Mouse (Mus musculus) heart, postnatal 0 days (tissue): ENCODE measurements around the gene Pfkfb3.

ENCODE experiments used
- CTCF ChIP-seq: IDR thresholded peaks from 2 replicates; pipeline ENCODE4 v1.5.1; 2016; ENCODE audit warnings: antibody characterized with exemption, control low read depth, low read depth
- EP300 ChIP-seq: IDR thresholded peaks from 2 replicates; pipeline ENCODE4 v1.6.1; 2016; ENCODE audit warnings: antibody characterized with exemption, low read depth

DNA sequence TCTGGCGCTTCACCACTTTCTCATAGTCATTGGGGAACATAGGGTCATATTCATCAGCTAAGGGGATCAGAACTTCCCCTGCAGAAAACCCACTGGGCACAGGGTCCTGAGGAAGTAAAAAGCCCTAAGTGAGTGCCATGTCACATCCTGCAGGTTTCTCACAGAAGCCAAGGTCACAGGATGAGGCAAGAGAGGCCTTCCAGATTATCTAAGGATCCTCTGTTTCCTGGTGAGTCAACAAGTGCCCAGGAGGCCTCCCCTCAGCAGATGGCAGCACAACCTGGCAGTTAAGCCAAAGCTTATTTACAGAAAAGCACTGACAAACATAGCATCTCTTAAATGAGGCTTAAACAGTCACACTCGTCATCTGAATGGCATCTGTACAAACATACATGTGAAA, 42.8 kb upstream of the Pfkfb3 start:
- TF ChIP-seq CTCF (no peak), EP300 (no peak)
